Mouse (Mus musculus) spleen, adult 12 weeks (tissue): ENCODE data around the gene Zmym5.
"Not testable (repeated sequence)": the region's sequence is repeated elsewhere in the genome, so short reads cannot be mapped to it uniquely, and the experiment has no call there.

Source experiments
- DNase-seq: peaks from one replicate; pipeline ENCODE4 v3.0.0; 2022; ENCODE audit warnings: low spot score

Zmym5 gene

GRCm38 (mm10) chr14:56811701-56812339 is at the start of gene Zmym5:
Gene Zmym5 (minus strand): TSS chr14:56811716.
- DNase-seq: peak; percentile 81

DNA sequence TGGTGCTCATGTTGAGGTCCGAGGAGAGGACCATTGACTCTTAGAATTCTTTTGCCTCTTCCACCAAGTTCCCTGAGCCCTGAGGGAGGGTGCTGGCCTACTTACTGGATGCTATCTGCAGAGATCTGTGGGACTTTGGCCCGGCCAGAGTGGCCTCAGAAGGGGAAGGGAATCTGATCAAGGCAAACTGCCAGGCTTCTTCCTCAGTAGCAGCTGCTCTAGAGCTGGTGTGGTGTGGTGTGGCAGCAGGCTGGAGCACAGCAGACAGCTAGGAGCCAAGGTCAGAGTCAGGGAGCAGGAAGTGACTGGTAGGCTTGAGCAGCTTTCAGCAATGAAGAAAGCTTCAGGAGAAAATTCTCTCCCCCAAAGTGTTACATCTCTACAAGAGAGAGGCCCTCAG is 38.2 kb upstream of the Zmym5 start:
- DNase-seq: no peak

DNA sequence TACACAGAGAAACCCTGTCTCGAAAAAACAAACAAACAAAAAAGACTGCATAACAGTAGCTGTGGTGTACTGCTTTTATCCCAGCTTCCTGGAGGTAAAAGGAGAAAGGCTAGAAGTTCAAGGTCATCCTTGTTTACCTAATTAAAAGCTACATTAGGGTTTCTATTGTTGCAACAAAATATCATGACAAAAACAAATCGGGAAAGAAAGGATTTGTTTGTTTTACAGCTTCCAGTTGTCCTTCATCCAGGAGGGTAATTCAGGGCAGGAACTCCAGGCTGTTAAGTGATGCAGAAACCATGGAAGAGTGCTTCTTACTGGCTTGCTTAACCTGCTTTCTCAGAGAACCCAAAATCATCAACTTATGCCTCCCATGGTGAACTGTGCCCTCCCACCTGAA is 36.8 kb upstream of the Zmym5 start:
- DNase-seq: no peak

DNA sequence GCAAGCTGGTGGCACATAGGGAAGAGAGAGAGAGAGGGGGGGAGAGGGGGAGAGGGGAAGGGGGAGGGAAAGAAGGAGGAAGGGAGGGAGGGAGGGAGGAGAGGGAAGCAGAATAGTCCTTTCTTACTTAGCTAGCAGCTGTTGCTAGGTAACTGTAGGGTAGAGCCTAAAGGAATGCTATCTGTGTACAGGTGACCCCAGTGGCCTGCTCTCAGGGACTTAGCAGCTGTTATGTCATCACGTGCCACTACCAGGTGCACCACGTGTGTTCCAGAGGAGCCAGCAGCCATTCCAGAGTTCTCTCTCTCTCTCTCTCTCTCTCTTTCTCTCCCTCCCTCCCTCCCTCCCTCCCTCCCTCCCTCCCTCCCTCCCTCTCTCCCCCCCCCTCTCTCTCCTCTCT is 33.0 kb upstream of the Zmym5 start:
- DNase-seq: no peak

GRCm38 (mm10) chr14:56844033-56844432 is 32.5 kb upstream of the Zmym5 start:
- DNase-seq: no peak

DNA sequence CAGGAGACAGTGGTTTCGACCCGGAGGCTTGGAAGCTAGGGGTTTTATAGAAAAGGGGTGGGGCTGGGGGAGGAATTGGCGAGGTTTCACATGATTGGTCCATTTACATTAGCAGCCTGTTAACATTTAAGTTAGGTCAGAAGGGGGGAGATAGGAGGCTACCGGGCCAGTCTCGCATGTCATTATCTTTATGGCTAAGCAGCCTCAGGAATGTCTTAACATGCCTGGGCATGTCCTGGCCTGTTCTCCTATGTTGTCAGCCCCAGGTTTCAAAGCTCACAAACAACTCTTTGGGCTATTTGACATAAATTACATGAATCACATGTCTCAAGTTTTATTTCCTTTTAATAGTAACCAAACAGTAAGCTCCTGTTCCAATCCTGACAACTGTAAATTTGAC is 23.1 kb upstream of the Zmym5 start:
- not testable (repeated sequence) for DNase-seq

DNA sequence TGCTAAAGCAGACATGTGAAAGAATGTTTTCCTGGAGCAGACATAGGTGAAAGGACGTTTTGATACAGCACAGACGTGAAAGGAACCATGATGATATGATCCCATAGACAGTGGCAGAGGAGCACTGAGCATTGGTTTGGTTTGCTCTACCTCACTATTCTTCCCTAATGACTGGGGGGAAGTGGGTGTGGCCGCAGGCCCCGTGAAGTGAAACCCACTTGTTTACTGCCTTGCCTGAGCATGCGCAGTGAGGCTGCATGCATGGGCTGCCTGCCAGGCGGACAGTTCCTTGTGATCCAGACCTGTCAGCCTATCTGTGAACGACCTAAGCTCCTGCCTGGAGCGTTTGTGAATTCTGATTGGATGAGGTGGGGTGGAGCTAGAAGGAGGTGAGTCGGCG is 21.7 kb upstream of the Zmym5 start:
- peak; percentile 43 for DNase-seq

DNA sequence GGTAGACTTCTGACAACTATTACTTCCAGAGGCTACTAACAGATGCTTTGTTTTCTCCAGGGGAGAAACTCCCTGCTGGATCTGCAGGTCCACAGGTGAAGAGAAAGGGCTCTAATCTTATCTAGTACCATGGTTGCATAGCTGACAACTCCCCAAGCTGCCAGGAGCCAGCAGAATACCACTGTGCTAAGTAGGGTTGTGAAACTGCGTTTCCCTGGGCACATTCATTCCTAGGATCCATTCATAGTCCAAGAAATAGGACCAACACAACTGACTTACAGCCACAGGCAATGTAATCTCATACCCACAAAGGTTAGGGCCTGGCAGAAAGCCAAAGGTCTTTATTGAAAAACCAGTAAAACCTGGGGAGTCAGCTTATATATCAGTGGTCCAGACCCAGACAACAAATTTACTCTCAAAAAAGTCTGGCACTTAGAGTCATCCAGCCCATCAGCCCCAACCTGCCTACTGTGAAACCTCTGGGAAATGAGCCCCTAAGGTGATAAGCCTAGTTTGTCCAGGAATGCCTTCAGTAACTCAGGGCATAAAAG is 21.1 kb upstream of the Zmym5 start:
- no peak for DNase-seq

- no peak for DNase-seq
These were observed 20.6 kb upstream of the Zmym5 start for GRCm38 (mm10) chr14:56832147-56832546.

DNA sequence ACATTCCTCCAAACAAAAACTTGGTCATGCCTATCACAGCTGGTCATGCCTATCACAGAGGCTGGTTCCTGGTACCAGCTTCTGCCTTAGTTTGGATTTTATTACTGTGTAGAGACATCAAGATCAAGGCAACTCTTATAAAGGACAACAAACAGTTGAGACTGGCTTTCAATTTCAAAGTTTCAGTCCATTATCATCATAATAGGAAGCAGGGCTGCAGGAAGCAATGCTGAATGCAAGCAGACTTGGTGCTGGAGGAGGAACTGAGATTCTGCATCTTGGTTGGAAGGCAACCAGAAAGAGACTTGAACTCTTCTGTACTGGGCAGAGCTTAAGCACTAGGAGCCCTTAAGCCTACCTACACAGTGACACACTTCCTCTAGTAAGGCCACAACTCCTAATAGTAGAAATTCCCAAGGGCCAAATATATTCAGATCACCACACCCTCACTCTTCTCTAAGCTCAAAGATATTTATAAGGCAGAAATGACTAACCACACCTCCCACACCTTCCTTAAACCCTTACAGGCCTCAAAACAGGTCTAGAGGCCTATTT is 19.1 kb upstream of the Zmym5 start:
- DNase-seq: no peak

GRCm38 (mm10) chr14:56824562-56824961 is 13.0 kb upstream of the Zmym5 start:
- no peak for DNase-seq

- DNase-seq: no peak
These were observed 6.1 kb upstream of the Zmym5 start for GRCm38 (mm10) chr14:56817616-56818015.

GRCm38 (mm10) chr14:56817131-56817530 is 5.6 kb upstream of the Zmym5 start:
- no peak for DNase-seq

- DNase-seq: no peak
These were observed 5.0 kb upstream of the Zmym5 start for GRCm38 (mm10) chr14:56816541-56816940.

DNA sequence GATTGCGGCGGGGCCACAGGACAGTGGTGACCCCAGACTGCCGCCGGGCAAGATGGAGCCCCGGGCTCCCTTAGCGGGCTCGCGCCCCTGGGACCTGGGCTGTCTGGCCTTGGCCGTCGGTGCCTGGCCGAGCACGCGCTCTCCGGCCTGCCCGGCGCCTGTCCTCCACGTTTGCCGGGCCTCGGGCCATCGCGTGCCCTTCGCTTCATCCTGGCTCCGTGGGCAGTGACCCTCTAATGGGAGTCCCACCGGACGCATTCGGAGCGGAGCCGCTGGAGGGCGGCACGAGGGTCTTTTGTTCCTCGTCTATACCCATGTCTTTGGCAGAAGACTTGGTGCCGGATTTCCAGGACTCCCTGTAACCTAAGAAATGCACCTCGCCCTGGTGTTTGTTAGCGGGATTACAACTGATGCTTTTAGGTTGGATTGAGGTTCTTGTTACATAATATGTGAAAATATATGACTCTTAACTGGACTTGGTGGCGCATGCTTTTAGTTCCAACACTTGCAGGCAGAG is 1.1 kb upstream of the Zmym5 start:
- DNase-seq: peak; percentile 65

GRCm38 (mm10) chr14:56810781-56811690 is 480 bp downstream of the Zmym5 start:
- peak; percentile 53 for DNase-seq

GRCm38 (mm10) chr14:56793243-56793642 is 18.3 kb downstream of the Zmym5 start:
- peak; percentile 23 for DNase-seq

GRCm38 (mm10) chr14:56784575-56784974 is 26.9 kb downstream of the Zmym5 start:
- no peak for DNase-seq

DNA sequence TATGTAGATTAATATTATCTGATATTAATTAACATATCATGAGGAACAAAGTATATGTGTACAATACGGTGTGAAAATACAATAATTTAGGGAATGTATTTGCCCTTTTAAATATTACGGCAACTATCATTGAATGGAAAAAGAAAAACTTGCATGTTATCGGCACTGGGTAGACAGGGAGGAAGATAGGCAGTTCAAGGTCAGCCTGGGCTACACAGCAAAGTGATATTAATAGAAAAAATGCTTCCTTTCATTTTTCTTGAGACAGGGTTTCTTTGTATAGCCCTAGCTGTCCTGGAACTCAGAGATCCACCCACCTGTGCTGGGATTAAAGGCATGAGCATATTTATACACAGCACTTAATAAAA is 32.6 kb downstream of the Zmym5 start:
- no peak for DNase-seq

- peak; percentile 95 for DNase-seq
These were observed 33.1 kb downstream of the Zmym5 start, which contains the start of gene Pspc1 for GRCm38 (mm10) chr14:56778200-56778932. Gene Pspc1 (minus strand): TSS chr14:56778316.

DNA sequence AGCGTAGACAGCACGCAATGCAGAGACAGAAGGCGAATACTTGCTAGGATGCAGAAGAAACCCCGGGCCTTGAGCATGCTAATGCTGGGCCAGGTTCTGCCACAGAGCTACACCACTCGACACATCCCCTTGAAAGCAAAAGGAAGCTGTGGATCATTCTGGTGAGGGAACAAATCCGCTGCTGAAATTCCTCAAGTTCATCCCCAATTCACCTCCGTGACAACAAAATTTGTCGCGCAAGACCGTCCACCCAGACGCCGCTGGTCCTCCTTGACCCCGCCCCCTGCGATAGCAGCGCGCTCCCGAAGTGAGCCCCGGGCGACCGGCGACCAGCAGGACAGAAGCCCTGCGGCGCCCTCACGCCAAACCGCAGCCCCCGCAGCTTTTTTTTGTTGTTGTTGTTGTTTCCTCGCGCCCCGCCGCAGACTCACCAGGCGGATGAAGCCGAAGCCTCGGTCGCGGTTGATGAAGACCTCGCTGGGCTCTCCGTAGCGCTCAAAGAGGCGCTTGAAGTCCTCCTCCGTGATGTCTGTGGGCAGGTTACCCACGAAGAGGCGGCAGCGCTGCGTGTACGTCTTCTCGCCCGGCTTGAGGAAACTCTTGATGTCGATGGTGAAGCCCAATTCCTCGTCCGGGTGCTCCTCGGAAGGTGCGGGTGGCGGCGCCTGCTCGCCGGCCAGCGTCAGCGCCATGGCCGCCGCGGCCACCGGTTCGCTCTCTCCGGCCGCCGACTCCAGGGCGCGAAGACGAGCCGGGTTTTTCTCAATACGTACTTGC is 34.0 kb downstream of the Zmym5 start:
- peak; percentile 77 for DNase-seq
